Mouse (Mus musculus) cortical plate, adult 2 months (tissue): ENCODE results near the gene Mrps18a.

ENCODE experiments used
- CTCF ChIP-seq: fragments of 200-500 bp; IDR thresholded peaks from 2 replicates; pipeline ENCODE4 v1.5.1; 2011; ENCODE audit warnings: mild to moderate bottlenecking, control low read depth, low read length; ENCODE audit not compliant: insufficient read depth; ENCODE audit errors: extremely low read depth
- POLR2A ChIP-seq: fragments of 200-500 bp; IDR thresholded peaks from 2 replicates; pipeline ENCODE4 v1.6.1; 2011; ENCODE audit warnings: mild to moderate bottlenecking, low read length, control low read depth; ENCODE audit not compliant: insufficient read depth; ENCODE audit errors: extremely low read depth

GRCm38 (mm10) chr17:46074398-46075115 is 36.2 kb upstream of the Mrps18a start:
- no peak for TF ChIP-seq CTCF
- TF ChIP-seq POLR2A: no peak
